In the genomic region with DNA sequence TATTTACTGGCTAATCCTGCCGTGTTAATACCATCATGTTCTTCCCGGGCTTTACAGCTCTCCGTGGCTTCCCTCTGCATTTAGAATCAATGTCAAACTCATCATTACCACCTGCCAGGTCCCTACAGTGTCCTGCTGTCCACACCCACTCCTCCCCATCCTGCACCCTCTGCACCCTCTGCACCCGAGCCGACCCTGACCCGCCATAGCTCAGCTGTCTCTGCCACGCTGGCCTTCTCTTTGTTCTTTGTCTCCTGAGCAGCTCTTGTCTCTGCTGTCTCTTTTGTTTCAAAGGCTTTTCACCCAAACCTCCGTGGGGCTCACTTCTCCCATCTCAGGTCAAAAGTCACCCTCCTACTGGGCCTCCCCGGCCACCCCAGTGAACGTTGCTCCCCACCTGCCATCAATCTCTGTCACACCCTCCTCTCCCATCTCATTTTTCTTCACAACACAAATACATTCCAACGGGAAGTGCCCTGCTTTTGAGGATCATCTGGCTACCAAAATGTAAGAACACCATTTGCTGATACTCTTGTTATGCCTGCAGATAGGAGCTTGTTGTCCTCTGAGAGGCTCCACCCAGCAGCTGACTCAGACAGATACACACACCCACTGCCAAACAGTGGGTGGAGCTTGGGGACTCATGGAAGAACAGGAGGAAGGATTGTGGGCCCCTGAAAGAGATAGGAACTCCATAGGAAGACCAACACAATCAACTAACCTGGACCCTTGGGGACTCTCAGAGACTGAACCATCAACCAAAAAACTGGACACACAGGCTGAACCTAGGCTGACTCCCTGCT, we compare ENCODE assay signal across 10 mouse cellular contexts.
A peak's percentile ranks its signal among the peaks of the same experiment; 100 is the strongest.
DNase-seq lines count a peak whose midpoint lies in the region; ATAC-seq and TF ChIP-seq lines count a peak whose summit lies in the region.
"Had no signal": no experiment of that assay in that cellular context is flagged by ENCODE, and none has a peak within 500 bp of the region (broad histone marks: within the 10 kb centered on the region; RNA-seq: fewer than 3 reads in every experiment).

No protein-coding gene starts in this region.

- no peak for ATAC-seq in heart, embryonic 14.5 days (ENCODE audit: insufficient number of reproducible peaks, insufficient read depth, low FRiP score, low read depth)
- ATAC-seq in hindbrain, embryonic 11.5 days (ENCODE audit: low FRiP score), result peak; percentile 59
- peak; percentile 34; the same call in 1 of the 2 replicates for ATAC-seq in midbrain, embryonic 13.5 days

- H3K4me2 ChIP-seq in heart, embryonic 14.5 days (ENCODE audit: low read length), result peak overlapping the region; percentile 8; the same call in 1 of the 2 replicates
- no peak overlapping the region for H3K4me2 ChIP-seq in hindbrain, embryonic 11.5 days (replicated peaks; ENCODE audit: low read depth, low read length)
- peak overlapping the region; percentile 7; the same call in 1 of the 2 replicates for H3K4me2 ChIP-seq in midbrain, embryonic 13.5 days (replicated peaks)

- intact Hi-C loops in heart, postnatal 14 days (cut with DNase I), result loop anchor here (5.0 kb wide), 1 partner anchor 170 kb away; no protein-coding TSS in a partner anchor

- no peak overlapping the region for H3K9ac ChIP-seq in heart, embryonic 14.5 days (ENCODE audit: low read length)
- H3K9ac ChIP-seq in hindbrain, embryonic 11.5 days (ENCODE audit: low read depth, low read length), result peak overlapping the region; percentile 44; the same call in 1 of the 2 replicates
- 0 out of 2 replicates have a peak overlapping the region, but pooled peaks have one; percentile 1 for H3K9ac ChIP-seq in midbrain, embryonic 13.5 days (replicated peaks)

- TF ChIP-seq CTCF in brain, embryonic 14.5 days (IDR thresholded peaks at IDR 0.05; ENCODE audit: borderline replicate concordance, extremely low read depth, insufficient read depth, insufficient read length), result no peak

- no peak for TF ChIP-seq POLR2A in brain, embryonic 14.5 days (IDR thresholded peaks at IDR 0.05; ENCODE audit: borderline replicate concordance, extremely low read depth, insufficient read depth, insufficient read length, poor library complexity, severe bottlenecking)

- no peak overlapping the region for H3K4me3 ChIP-seq in heart, embryonic 14.5 days (ENCODE audit: control insufficient read depth in 1 of 2, insufficient read depth in 1 of 2, low read depth in 1 of 2, low read length in 2 of 2)
- no peak overlapping the region for H3K4me3 ChIP-seq in hindbrain, embryonic 11.5 days (ENCODE audit: low read depth, low read length)
- no peak overlapping the region for H3K4me3 ChIP-seq in midbrain, embryonic 13.5 days (replicated peaks)

- no peaks in the 10 kb centered on the region for H3K9me3 ChIP-seq in heart, embryonic 14.5 days (ENCODE audit: control insufficient read depth, low read length)
- H3K9me3 ChIP-seq in hindbrain, embryonic 11.5 days (ENCODE audit: control insufficient read depth, low read length), result no peaks in the 10 kb centered on the region
- no peaks in the 10 kb centered on the region for H3K9me3 ChIP-seq in midbrain, embryonic 13.5 days

- H3K4me1 ChIP-seq in heart, embryonic 14.5 days (ENCODE audit: control insufficient read depth in 2 of 2, insufficient read depth in 2 of 2, low read length in 2 of 2), result peaks cover 13 to 17% of the 10 kb centered on the region in 2 experiments; a peak in 2 of 4 replicates
- peaks cover 22% of the 10 kb centered on the region for H3K4me1 ChIP-seq in hindbrain, embryonic 11.5 days (replicated peaks; ENCODE audit: control insufficient read depth, insufficient read depth, low read length)
- peaks cover 69% of the 10 kb centered on the region for H3K4me1 ChIP-seq in midbrain, embryonic 13.5 days (replicated peaks)

- H3K27ac ChIP-seq in heart, embryonic 14.5 days (replicated peaks in 1 of 2; ENCODE audit: control insufficient read depth in 1 of 2, insufficient read depth in 1 of 2, low read depth in 2 of 2, low read length in 2 of 2), result no peak overlapping the region
- H3K27ac ChIP-seq in hindbrain, embryonic 11.5 days (ENCODE audit: low read depth, low read length), result peak overlapping the region; percentile 87
- peak overlapping the region; percentile 69 for H3K27ac ChIP-seq in midbrain, embryonic 13.5 days

- no peaks in the 10 kb centered on the region for H3K27me3 ChIP-seq in heart, embryonic 14.5 days (ENCODE audit: control insufficient read depth, insufficient read depth, low read length)
- H3K27me3 ChIP-seq in hindbrain, embryonic 11.5 days (ENCODE audit: control insufficient read depth, insufficient read depth, low read length), result no peaks in the 10 kb centered on the region
- no peaks in the 10 kb centered on the region for H3K27me3 ChIP-seq in midbrain, embryonic 13.5 days

- WGBS in heart, embryonic 14.5 days, result 35% methylated on average over 11 of the region's 11 CpGs
- 6% methylated on average over 11 of the region's 11 CpGs for WGBS in hindbrain, embryonic 11.5 days
- WGBS in midbrain, embryonic 13.5 days, result 10% methylated on average over 11 of the region's 11 CpGs

- DNase-seq in heart, postnatal 14 days, result no peak
- peak; percentile 33 for DNase-seq in brain, embryonic 14.5 days (ENCODE audit: low read depth)
- peak; percentile 57 for DNase-seq in hindbrain, embryonic 11.5 days (ENCODE audit: low spot score)
- DNase-seq in right cerebral cortex, postnatal 36 days (ENCODE audit: low spot score in 2 of 2), result no peak
- no peak for DNase-seq in cerebellum, adult 8-10 months
- no peak for DNase-seq in thymus, adult 18-20 months
- DNase-seq: kidney, postnatal 10 days; lung, postnatal 14 days had no signal

- H3K36me3 ChIP-seq in heart, embryonic 14.5 days (ENCODE audit: control insufficient read depth, insufficient read depth, low read length), result no peaks in the 10 kb centered on the region
- no peaks in the 10 kb centered on the region for H3K36me3 ChIP-seq in hindbrain, embryonic 11.5 days (ENCODE audit: control insufficient read depth, insufficient read depth, low read length)
- no peaks in the 10 kb centered on the region for H3K36me3 ChIP-seq in midbrain, embryonic 13.5 days

Comparison
In these comparisons a context has a peak if more than half of its experiments do, and no peak if none do; other contexts are left out.
1. H3K27ac ChIP-seq: peak in hindbrain, embryonic 11.5 days (single experiment) and midbrain, embryonic 13.5 days (single experiment); none in heart, embryonic 14.5 days (0 of 2).
2. DNase-seq: peak in brain, embryonic 14.5 days (single experiment) and hindbrain, embryonic 11.5 days (single experiment); none in heart, postnatal 14 days (0 of 2), right cerebral cortex, postnatal 36 days (0 of 2), cerebellum, adult 8-10 months (single experiment) and thymus, adult 18-20 months (0 of 2).